21 mouse cellular contexts compared by ENCODE assay signal in the genomic region with DNA sequence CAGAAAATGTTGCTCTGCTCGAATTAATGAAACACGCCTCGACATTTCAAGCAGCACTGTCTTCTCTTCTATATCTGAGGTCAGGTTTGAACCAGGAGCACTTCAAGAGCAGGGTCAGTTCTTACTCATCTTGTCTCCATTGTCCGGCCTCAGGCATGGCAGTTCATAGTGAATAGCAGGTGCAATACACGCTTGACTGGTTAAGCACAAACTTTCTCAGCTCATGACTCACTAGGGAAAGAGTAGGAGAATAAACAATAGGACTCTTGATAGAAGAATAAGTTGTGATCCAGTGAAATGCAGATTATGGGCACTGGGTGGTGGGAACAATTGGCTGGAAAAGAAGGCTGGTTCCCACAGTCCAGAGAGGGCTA. TPM values are rescaled to one million over a fixed set of nuclear protein-coding genes. Genes with fewer than 3 reads are reported as not detected.
"Had no signal": no experiment of that assay in that cellular context is flagged by ENCODE, and none has a peak within 500 bp of the region (broad histone marks: within the 10 kb centered on the region; RNA-seq: fewer than 3 reads in every experiment).

No protein-coding gene starts in this region.

- DNase-seq: kidney, adult 18-20 months; kidney, postnatal 14 days; layer of hippocampus, adult 9-11 months; layer of hippocampus, postnatal 36 days; left cerebral cortex, postnatal 4 days; lung, embryonic 14.5 days; lung, postnatal 10 days; lung, postnatal 4 days; spleen, adult 18-20 months; thymus, adult 18-20 months; thymus, postnatal 25 days had no signal

- H3K4me3 ChIP-seq: intestine, embryonic 15.5 days; neural tube, embryonic 13.5 days had no signal

- H3K4me1 ChIP-seq: intestine, embryonic 15.5 days had no signal

- H3K9ac ChIP-seq: intestine, embryonic 15.5 days; limb, embryonic 13.5 days; liver, embryonic 15.5 days; lung, embryonic 14.5 days; neural tube, embryonic 13.5 days had no signal

- ATAC-seq: intestine, embryonic 15.5 days; midbrain, embryonic 16.5 days had no signal

- H3K27ac ChIP-seq: intestine, embryonic 15.5 days; limb, embryonic 13.5 days; liver, embryonic 15.5 days; midbrain, embryonic 10.5 days; neural tube, embryonic 13.5 days had no signal

- H3K27me3 ChIP-seq: intestine, embryonic 15.5 days; limb, embryonic 13.5 days; liver, embryonic 15.5 days; neural tube, embryonic 13.5 days had no signal

- H3K9me3 ChIP-seq: intestine, embryonic 15.5 days; limb, embryonic 13.5 days; liver, embryonic 15.5 days; midbrain, embryonic 10.5 days; neural tube, embryonic 13.5 days had no signal

RNA-seq across cellular contexts. Expression of gene Otop1, which starts 17.0 kb away (rescaled TPM):
- total RNA-seq: layer of hippocampus, postnatal 36 days; left cerebral cortex, postnatal 10 days; left cerebral cortex, postnatal 4 days; megakaryocyte, adult 5-6 weeks had no signal
- polyA plus RNA-seq: intestine, embryonic 15.5 days; liver, embryonic 11.5 days; liver, embryonic 15.5 days; lung, embryonic 14.5 days; neural tube, embryonic 13.5 days; stomach, embryonic 14.5 days had no signal
